Mouse (Mus musculus) granulocyte monocyte progenitor cell, adult 5-6 weeks (primary cell): ENCODE results near the gene Spice1. TPM values are rescaled to one million over a fixed set of nuclear protein-coding genes. Genes with fewer than 3 reads are reported as not detected.

Experiments used
- ATAC-seq: replicated peaks from 2 replicates; pipeline ENCODE4 v1.8.0; 2016; ENCODE audit warnings: mild to moderate bottlenecking, moderate TSS enrichment, inconsistent platforms; ENCODE audit not compliant: poor library complexity, severe bottlenecking
- total RNA-seq, 2 experiments: library from RNA; stranded (forward) in 1 of 2; stranded (reverse) in 1 of 2; fragments of 200-712, 200-1000 nt in 1 of 2; fragments of >200 nt in 1 of 2; fragmentation: Nextera tagmentation in 1 of 2; gene quantifications; 2 replicates each; pipeline ENCODE4 v1.2.3; 2014 to 2017

Spice1 gene
- total RNA-seq, 2 experiments from 2014 or later = 19.8 to 37.4 TPM

GRCm38 (mm10) chr16:44361921-44362890 is 15.3 kb downstream of the Spice1 start:
- ATAC-seq = no peak

DNA sequence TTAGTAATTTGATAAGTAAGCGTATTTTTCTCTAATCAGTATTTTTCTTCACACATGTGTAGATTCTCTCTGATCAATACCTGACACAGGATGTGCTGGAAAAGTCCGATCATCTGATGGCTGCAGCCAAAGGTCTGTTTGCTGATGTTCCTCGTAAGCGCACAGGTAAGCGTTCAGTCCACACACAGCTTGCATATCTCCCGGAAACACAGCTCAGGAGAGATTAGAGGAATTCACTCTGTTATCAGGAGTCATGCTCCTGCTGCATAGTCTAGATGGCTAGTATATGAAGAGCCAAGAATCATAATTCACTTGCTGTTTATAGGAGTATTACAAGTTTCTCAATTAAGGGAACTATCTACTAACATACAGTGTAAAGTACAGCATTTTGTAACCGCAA is 18.6 kb downstream of the Spice1 start:
- no peak for ATAC-seq

DNA sequence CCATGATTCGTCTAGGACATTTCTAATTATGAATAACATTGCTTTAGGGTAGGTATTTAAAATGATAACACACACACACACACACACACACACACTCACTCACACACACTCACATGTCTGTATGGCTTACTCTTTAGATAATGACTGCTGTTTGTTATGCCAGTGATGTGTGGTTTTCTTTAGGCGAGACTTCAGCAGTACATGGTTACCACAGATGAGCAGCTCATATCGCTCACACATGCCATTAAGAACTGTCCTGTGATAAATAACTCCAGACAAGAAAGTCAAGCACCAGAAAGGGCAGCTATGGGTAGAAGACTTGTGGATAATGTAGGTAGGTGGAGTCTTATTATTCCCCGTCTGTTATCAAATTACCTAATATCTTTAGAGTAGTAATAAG is 28.5 kb downstream of the Spice1 start:
- no peak for ATAC-seq

DNA sequence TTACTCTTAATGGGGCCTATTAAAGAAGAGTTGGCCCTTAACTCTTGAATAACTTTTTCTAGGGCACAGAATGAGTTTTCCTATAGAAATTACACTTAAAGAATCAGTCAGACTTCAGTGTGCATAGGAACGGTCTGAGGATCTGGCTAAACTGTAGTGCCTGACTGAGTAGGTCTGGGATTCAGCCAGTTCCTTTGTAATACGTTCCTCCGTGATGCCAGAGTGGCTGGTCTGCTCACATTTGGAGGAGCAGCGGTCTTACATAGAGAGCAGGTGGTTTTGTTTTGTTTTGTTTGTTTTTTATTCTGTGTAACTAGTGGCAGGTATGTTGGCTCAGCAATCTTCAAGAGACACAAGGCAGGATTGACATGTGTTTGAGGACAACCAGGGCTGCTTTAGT is 33.1 kb downstream of the Spice1 start:
- no peak for ATAC-seq

GRCm38 (mm10) chr16:44381578-44381977 is 34.7 kb downstream of the Spice1 start:
- ATAC-seq = no peak

GRCm38 (mm10) chr16:44383549-44383948 is 36.6 kb downstream of the Spice1 start:
- no peak for ATAC-seq

GRCm38 (mm10) chr16:44384251-44384650 is 37.3 kb downstream of the Spice1 start:
- no peak for ATAC-seq

GRCm38 (mm10) chr16:44391877-44392548 is 45.1 kb downstream of the Spice1 start:
- peak; percentile 69 for ATAC-seq

DNA sequence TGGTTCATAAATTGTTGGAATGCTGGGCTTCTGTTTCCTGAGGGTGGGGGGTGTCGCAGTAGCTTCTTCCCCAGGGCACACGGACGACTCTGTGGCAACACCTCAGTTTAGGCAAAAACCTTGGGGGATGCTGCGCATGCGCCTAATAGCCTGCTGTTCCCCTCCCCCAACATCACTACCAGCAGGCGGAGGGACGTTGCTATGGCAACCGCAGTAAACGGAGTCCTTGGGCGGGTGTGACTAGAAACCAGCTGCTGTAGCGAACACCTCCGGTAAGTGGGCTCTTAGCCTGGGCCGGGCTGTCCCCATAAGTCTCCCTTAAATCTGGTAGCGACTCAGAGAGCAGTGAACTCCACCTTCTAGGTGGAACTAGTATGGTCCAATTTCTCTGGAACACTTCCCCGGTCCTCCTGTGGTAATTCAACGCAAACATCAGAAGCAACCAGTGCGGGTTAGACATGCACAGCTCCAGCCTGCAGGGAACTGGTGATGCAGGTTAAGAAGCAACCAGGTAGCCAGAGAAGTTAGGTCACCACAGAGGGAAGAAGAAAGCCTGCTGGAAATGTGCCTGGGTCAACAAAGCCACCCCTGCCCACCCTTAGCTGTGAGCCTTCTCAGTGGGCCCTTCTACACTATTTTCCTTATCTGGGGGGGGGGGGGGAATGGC is 47.8 kb downstream of the Spice1 start, which contains the start of gene Cfap44:
TSS of gene Cfap44 (plus strand) at position 220 of the 667 bp plus-strand sequence.
- ATAC-seq = peak; percentile 88

GRCm38 (mm10) chr16:44404933-44405332 is 58.0 kb downstream of the Spice1 start:
- peak; percentile 74 for ATAC-seq

- ATAC-seq = no peak
Observed at GRCm38 (mm10) chr16:44407211-44407610, 60.3 kb downstream of the Spice1 start.

- ATAC-seq = no peak
Observed at GRCm38 (mm10) chr16:44408290-44408689, 61.4 kb downstream of the Spice1 start.

DNA sequence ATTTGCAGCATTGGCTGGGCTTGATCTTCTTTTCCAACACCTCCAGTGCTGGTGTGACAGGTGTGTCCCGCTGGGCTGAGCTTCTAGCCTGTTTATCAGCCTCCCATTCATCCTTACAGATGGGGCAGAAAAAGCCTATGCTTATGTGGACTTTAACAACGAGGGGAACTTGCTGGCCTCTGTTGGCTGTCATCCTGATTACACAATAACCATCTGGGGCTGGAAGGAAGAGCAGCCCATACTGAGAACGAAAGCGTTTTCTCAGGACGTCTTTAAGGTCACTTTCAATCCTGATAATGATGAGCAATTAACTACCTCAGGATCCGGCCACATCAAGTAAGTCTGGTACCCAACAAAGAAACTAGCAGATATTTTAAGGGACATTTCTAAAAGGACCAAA is 63.3 kb downstream of the Spice1 start:
- peak; percentile 95 for ATAC-seq

DNA sequence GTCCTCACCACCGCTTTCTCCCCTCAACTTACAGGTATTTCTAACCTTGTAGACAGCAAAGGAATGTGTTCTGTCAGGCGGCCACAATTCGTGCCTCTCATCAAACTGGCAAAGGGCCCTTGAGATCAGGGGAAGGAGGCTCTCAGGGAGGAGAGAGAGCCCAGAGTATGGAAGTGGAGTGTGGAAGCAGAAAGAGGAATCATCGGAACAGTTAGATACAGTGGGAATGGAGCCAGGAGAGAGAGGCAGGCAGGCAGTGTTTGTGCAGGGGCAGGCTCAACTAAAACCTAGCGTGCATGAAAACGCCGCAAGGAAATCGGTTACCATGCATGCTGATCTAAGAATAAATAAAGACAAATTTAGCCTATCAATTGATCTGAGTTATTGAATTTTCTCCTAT is 70.7 kb downstream of the Spice1 start:
- ATAC-seq = no peak

GRCm38 (mm10) chr16:44421735-44422134 is 74.8 kb downstream of the Spice1 start:
- no peak for ATAC-seq

- ATAC-seq = no peak
Observed at GRCm38 (mm10) chr16:44423499-44423898, 76.6 kb downstream of the Spice1 start.

- ATAC-seq = no peak
Observed at GRCm38 (mm10) chr16:44428456-44428855, 81.5 kb downstream of the Spice1 start.

DNA sequence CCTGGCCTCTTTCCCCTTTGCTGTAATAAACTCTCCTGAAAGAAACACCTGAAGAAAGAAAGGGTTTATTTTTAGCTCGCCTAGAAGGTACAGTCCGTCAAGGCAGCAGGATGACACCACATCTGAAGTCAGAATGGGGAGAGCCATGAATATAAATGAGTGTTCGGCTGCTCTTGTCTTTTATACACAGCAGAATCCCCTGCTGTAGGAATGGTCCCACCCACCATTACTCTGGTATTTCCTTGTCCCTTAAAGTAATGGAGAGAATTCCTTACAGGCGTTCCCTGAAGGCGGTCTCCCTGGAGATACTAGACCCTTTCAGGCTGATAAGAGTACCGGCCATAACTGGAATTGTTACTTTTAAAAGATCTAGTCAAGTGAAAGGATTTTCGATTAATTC is 83.1 kb downstream of the Spice1 start:
- no peak for ATAC-seq

GRCm38 (mm10) chr16:44434931-44435330 is 88.0 kb downstream of the Spice1 start:
- no peak for ATAC-seq

DNA sequence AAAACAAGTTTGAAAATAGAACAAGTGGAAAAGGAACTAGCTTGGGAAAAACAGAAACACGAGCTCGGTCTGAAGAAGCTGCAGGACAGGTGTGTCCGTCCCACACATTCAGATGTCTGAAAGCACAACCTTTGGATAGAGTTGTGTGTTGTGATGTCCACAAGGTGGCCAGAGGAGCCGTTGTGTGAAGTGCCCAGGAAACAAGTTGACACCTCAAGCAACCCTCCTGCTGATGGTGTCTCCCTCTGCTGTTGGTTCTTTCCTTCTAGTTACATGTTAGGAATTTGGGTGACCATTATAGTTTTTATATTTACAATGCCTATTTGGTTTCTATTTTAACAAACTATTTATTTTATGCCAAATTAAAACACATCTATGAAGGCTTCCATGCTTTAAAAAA is 88.6 kb downstream of the Spice1 start:
- no peak for ATAC-seq
